In genomic region chr2:26910994-26911765, GRCm38 (mm10) we compare ENCODE assay signal across 8 mouse cellular contexts. TPM values are rescaled to one million over a fixed set of nuclear protein-coding genes. Genes with fewer than 3 reads are reported as not detected.
DNase-seq lines count a peak whose midpoint lies in the region; ATAC-seq and TF ChIP-seq lines count a peak whose summit lies in the region.

No protein-coding gene starts in this region.

- peak; percentile 62 for ATAC-seq in heart, postnatal 0 days (ENCODE audit: insufficient read depth, low read depth)
- peak; percentile 15; the same call in 1 of the 2 replicates for ATAC-seq in limb, embryonic 15.5 days (ENCODE audit: insufficient number of reproducible peaks, low FRiP score, low TSS enrichment, low read depth)
- peak; percentile 63 for ATAC-seq in midbrain, embryonic 14.5 days (ENCODE audit: low FRiP score, low TSS enrichment)

- no peak for DNase-seq in heart, embryonic 10.5 days (ENCODE audit: low spot score)
- DNase-seq in heart, adult 18-20 months = no peak
- peak; percentile 66 for DNase-seq in ES-CJ7 (ENCODE audit: low read depth, low spot score)
- peak; percentile 60 for DNase-seq in heart, postnatal 0 days (ENCODE audit: low spot score)
- DNase-seq in midbrain, embryonic 14.5 days = peak; percentile 86
- peak; percentile 73 for DNase-seq in thymus, postnatal 0 days (ENCODE audit: low spot score)

- H3K4me2 ChIP-seq in heart, postnatal 0 days (ENCODE audit: low read depth, low read length) = peak overlapping the region; percentile 97
- H3K4me2 ChIP-seq in limb, embryonic 15.5 days = peak overlapping the region; percentile 82
- H3K4me2 ChIP-seq in midbrain, embryonic 14.5 days (ENCODE audit: low read length) = peak overlapping the region; percentile 98

- TF ChIP-seq POLR2A in cortical plate, adult 2 months (IDR thresholded peaks at IDR 0.05; ENCODE audit: extremely low read depth, insufficient read depth, low read length) = peak; percentile 21; the same call in 1 of the 2 replicates

- H3K9me3 ChIP-seq in heart, embryonic 10.5 days = no peaks in the 10 kb centered on the region
- no peaks in the 10 kb centered on the region for H3K9me3 ChIP-seq in heart, postnatal 0 days (replicated peaks; ENCODE audit: control insufficient read depth, low read length)
- no peaks in the 10 kb centered on the region for H3K9me3 ChIP-seq in limb, embryonic 15.5 days
- no peaks in the 10 kb centered on the region for H3K9me3 ChIP-seq in midbrain, embryonic 14.5 days (ENCODE audit: control insufficient read depth, low read length)

- no peak for TF ChIP-seq CTCF in cortical plate, adult 2 months (IDR thresholded peaks at IDR 0.05; ENCODE audit: extremely low read depth, insufficient read depth, low read length)
- TF ChIP-seq CTCF in heart, postnatal 0 days (IDR thresholded peaks at IDR 0.05; ENCODE audit: low read depth) = no peak

- peaks cover 60% of the 10 kb centered on the region for H3K36me3 ChIP-seq in heart, embryonic 10.5 days
- H3K36me3 ChIP-seq in heart, postnatal 0 days (replicated peaks; ENCODE audit: control insufficient read depth, insufficient read depth, low read length) = peaks cover 48% of the 10 kb centered on the region
- peaks cover 59% of the 10 kb centered on the region for H3K36me3 ChIP-seq in limb, embryonic 15.5 days
- peaks cover 54% of the 10 kb centered on the region for H3K36me3 ChIP-seq in midbrain, embryonic 14.5 days (ENCODE audit: control insufficient read depth, insufficient read depth, low read length)

- under 1% methylated on average over 37 of the region's 37 CpGs for WGBS in heart, embryonic 10.5 days
- WGBS in heart, postnatal 0 days = 2% methylated on average over 37 of the region's 37 CpGs
- WGBS in limb, embryonic 15.5 days = 0% methylated on average over 37 of the region's 37 CpGs
- 2% methylated on average over 36 of the region's 37 CpGs for WGBS in midbrain, embryonic 14.5 days

- peaks cover 44% of the 10 kb centered on the region for H3K4me1 ChIP-seq in heart, embryonic 10.5 days
- peaks cover 4% of the 10 kb centered on the region; the same call in 1 of the 2 replicates for H3K4me1 ChIP-seq in cortical plate, adult 2 months (ENCODE audit: control insufficient read depth, insufficient read depth, low read length)
- peaks cover 28% of the 10 kb centered on the region for H3K4me1 ChIP-seq in heart, postnatal 0 days (ENCODE audit: control insufficient read depth, insufficient read depth)
- peaks cover 41% of the 10 kb centered on the region for H3K4me1 ChIP-seq in limb, embryonic 15.5 days
- peaks cover 32% of the 10 kb centered on the region for H3K4me1 ChIP-seq in midbrain, embryonic 14.5 days (ENCODE audit: control insufficient read depth, insufficient read depth, low read length)

- no peak for TF ChIP-seq EP300 in heart, postnatal 0 days (IDR thresholded peaks at IDR 0.05; ENCODE audit: low read depth)

- peak overlapping the region; percentile 89 for H3K9ac ChIP-seq in heart, postnatal 0 days (replicated peaks; ENCODE audit: low read depth, low read length)
- peak overlapping the region; percentile 91 for H3K9ac ChIP-seq in limb, embryonic 15.5 days
- H3K9ac ChIP-seq in midbrain, embryonic 14.5 days (replicated peaks; ENCODE audit: low read length) = peak overlapping the region; percentile 92

- no peaks in the 10 kb centered on the region for H3K27me3 ChIP-seq in heart, embryonic 10.5 days (ENCODE audit: insufficient read depth, poor library complexity, severe bottlenecking)
- no peaks in the 10 kb centered on the region for H3K27me3 ChIP-seq in heart, postnatal 0 days (ENCODE audit: control insufficient read depth, insufficient read depth, low read length)
- H3K27me3 ChIP-seq in limb, embryonic 15.5 days = no peaks in the 10 kb centered on the region
- H3K27me3 ChIP-seq in midbrain, embryonic 14.5 days (ENCODE audit: control insufficient read depth, insufficient read depth, low read length) = no peaks in the 10 kb centered on the region

- H3K27ac ChIP-seq in heart, embryonic 10.5 days = peak overlapping the region; percentile 96
- H3K27ac ChIP-seq in cortical plate, adult 2 months (ENCODE audit: insufficient read depth, low read length) = peak overlapping the region; percentile 78
- H3K27ac ChIP-seq in heart, postnatal 0 days (ENCODE audit: low read depth) = peak overlapping the region; percentile 87
- H3K27ac ChIP-seq in limb, embryonic 15.5 days = peak overlapping the region; percentile 95
- H3K27ac ChIP-seq in midbrain, embryonic 14.5 days (replicated peaks; ENCODE audit: low read depth, low read length) = peak overlapping the region; percentile 90

- peak overlapping the region; percentile 88 for H3K4me3 ChIP-seq in heart, embryonic 10.5 days
- H3K4me3 ChIP-seq in cortical plate, adult 2 months (ENCODE audit: insufficient read depth, low read length) = peak overlapping the region; percentile 88
- H3K4me3 ChIP-seq in heart, postnatal 0 days (ENCODE audit: low read depth, low read length) = peak overlapping the region; percentile 68
- peak overlapping the region; percentile 77 for H3K4me3 ChIP-seq in limb, embryonic 15.5 days
- H3K4me3 ChIP-seq in midbrain, embryonic 14.5 days (replicated peaks; ENCODE audit: low read depth, low read length) = peak overlapping the region; percentile 78

RNA-seq across cellular contexts. Expression of gene Rpl7a, which starts 0.6 kb away (rescaled TPM):
- 425 and 513 TPM in 2 replicates for polyA plus RNA-seq in heart, embryonic 10.5 days (2016; fragmentation: Nextera tagmentation; extraction: Ambion mirVana)
- total RNA-seq in heart, adult 18-20 months (2021) = 100 to 1,000 TPM; 282 to 289 TPM
- polyA plus RNA-seq in cortical plate, adult 2 months (2012; rRNA removed) = 642 and 671 TPM in 2 replicates
- 1,073 and 1,113 TPM in 2 replicates for total RNA-seq in heart, postnatal 0 days (2014; rRNA removed; ENCODE audit: low replicate concordance)
- 340 and 347 TPM in 2 replicates for polyA plus RNA-seq in heart, postnatal 0 days (2015; fragmentation: Nextera tagmentation; extraction: Ambion mirVana)
- 544 and 594 TPM in 2 replicates for polyA plus RNA-seq in limb, embryonic 15.5 days (2015; fragmentation: Nextera tagmentation; extraction: Ambion mirVana)
- polyA plus RNA-seq in midbrain, embryonic 14.5 days (2014; fragmentation: Nextera tagmentation; extraction: Ambion mirVana) = 522 and 541 TPM in 2 replicates
- polyA plus RNA-seq in thymus, postnatal 0 days (2015; fragmentation: Nextera tagmentation; extraction: Ambion mirVana) = 763 and 778 TPM in 2 replicates

RNA-seq across cellular contexts. Expression of gene Med22, which starts 0.7 kb away (rescaled TPM):
- 40.7 and 55.0 TPM in 2 replicates for polyA plus RNA-seq in heart, embryonic 10.5 days (2016; fragmentation: Nextera tagmentation; extraction: Ambion mirVana)
- 10 to 100 TPM; 24.7 to 25.6 TPM for total RNA-seq in heart, adult 18-20 months (2021)
- polyA plus RNA-seq in cortical plate, adult 2 months (2012; rRNA removed) = 44.1 and 47.4 TPM in 2 replicates
- 35.2 and 55.0 TPM in 2 replicates for total RNA-seq in heart, postnatal 0 days (2014; rRNA removed; ENCODE audit: low replicate concordance)
- 38.0 and 38.4 TPM in 2 replicates for polyA plus RNA-seq in heart, postnatal 0 days (2015; fragmentation: Nextera tagmentation; extraction: Ambion mirVana)
- 48.3 and 59.8 TPM in 2 replicates for polyA plus RNA-seq in limb, embryonic 15.5 days (2015; fragmentation: Nextera tagmentation; extraction: Ambion mirVana)
- 135 and 139 TPM in 2 replicates for polyA plus RNA-seq in midbrain, embryonic 14.5 days (2014; fragmentation: Nextera tagmentation; extraction: Ambion mirVana)
- polyA plus RNA-seq in thymus, postnatal 0 days (2015; fragmentation: Nextera tagmentation; extraction: Ambion mirVana) = 28.5 and 30.7 TPM in 2 replicates

RNA-seq across cellular contexts. Expression of gene Surf2, which starts 5.0 kb away (rescaled TPM):
- 39.9 and 45.7 TPM in 2 replicates for polyA plus RNA-seq in heart, embryonic 10.5 days (2016; fragmentation: Nextera tagmentation; extraction: Ambion mirVana)
- 10 to 100 TPM; 12.8 to 15.3 TPM for total RNA-seq in heart, adult 18-20 months (2021)
- polyA plus RNA-seq in cortical plate, adult 2 months (2012; rRNA removed) = 56.9 and 59.0 TPM in 2 replicates
- 5.4 and 9.7 TPM in 2 replicates for total RNA-seq in heart, postnatal 0 days (2014; rRNA removed; ENCODE audit: low replicate concordance)
- 26.8 and 29.0 TPM in 2 replicates for polyA plus RNA-seq in heart, postnatal 0 days (2015; fragmentation: Nextera tagmentation; extraction: Ambion mirVana)
- polyA plus RNA-seq in limb, embryonic 15.5 days (2015; fragmentation: Nextera tagmentation; extraction: Ambion mirVana) = 32.4 and 41.0 TPM in 2 replicates
- 48.7 and 59.9 TPM in 2 replicates for polyA plus RNA-seq in midbrain, embryonic 14.5 days (2014; fragmentation: Nextera tagmentation; extraction: Ambion mirVana)
- 46.7 and 48.3 TPM in 2 replicates for polyA plus RNA-seq in thymus, postnatal 0 days (2015; fragmentation: Nextera tagmentation; extraction: Ambion mirVana)

RNA-seq across cellular contexts. Expression of gene Surf1, which starts 5.2 kb away (rescaled TPM):
- 40.9 and 45.6 TPM in 2 replicates for polyA plus RNA-seq in heart, embryonic 10.5 days (2016; fragmentation: Nextera tagmentation; extraction: Ambion mirVana)
- total RNA-seq in heart, adult 18-20 months (2021) = 10 to 100 TPM; 61.3 to 61.6 TPM
- polyA plus RNA-seq in cortical plate, adult 2 months (2012; rRNA removed) = 136 and 138 TPM in 2 replicates
- 32.9 and 42.7 TPM in 2 replicates for total RNA-seq in heart, postnatal 0 days (2014; rRNA removed; ENCODE audit: low replicate concordance)
- polyA plus RNA-seq in heart, postnatal 0 days (2015; fragmentation: Nextera tagmentation; extraction: Ambion mirVana) = 41.4 and 44.3 TPM in 2 replicates
- polyA plus RNA-seq in limb, embryonic 15.5 days (2015; fragmentation: Nextera tagmentation; extraction: Ambion mirVana) = 58.0 and 61.3 TPM in 2 replicates
- 69.4 and 91.4 TPM in 2 replicates for polyA plus RNA-seq in midbrain, embryonic 14.5 days (2014; fragmentation: Nextera tagmentation; extraction: Ambion mirVana)
- 76.9 and 78.2 TPM in 2 replicates for polyA plus RNA-seq in thymus, postnatal 0 days (2015; fragmentation: Nextera tagmentation; extraction: Ambion mirVana)

RNA-seq across cellular contexts. Expression of gene Surf6, which starts 8.5 kb away (rescaled TPM):
- 18.7 and 24.2 TPM in 2 replicates for polyA plus RNA-seq in heart, embryonic 10.5 days (2016; fragmentation: Nextera tagmentation; extraction: Ambion mirVana)
- 10 to 100 TPM; 11.7 to 14.2 TPM for total RNA-seq in heart, adult 18-20 months (2021)
- 18.7 and 19.1 TPM in 2 replicates for polyA plus RNA-seq in cortical plate, adult 2 months (2012; rRNA removed)
- total RNA-seq in heart, postnatal 0 days (2014; rRNA removed; ENCODE audit: low replicate concordance) = 6.0 and 7.3 TPM in 2 replicates
- 9.8 and 10.5 TPM in 2 replicates for polyA plus RNA-seq in heart, postnatal 0 days (2015; fragmentation: Nextera tagmentation; extraction: Ambion mirVana)
- polyA plus RNA-seq in limb, embryonic 15.5 days (2015; fragmentation: Nextera tagmentation; extraction: Ambion mirVana) = 26.2 and 27.2 TPM in 2 replicates
- 16.6 and 20.4 TPM in 2 replicates for polyA plus RNA-seq in midbrain, embryonic 14.5 days (2014; fragmentation: Nextera tagmentation; extraction: Ambion mirVana)
- 31.4 and 31.6 TPM in 2 replicates for polyA plus RNA-seq in thymus, postnatal 0 days (2015; fragmentation: Nextera tagmentation; extraction: Ambion mirVana)

Comparison
In these comparisons a context has a peak if more than half of its experiments do, and no peak if none do; other contexts are left out.
1. DNase-seq: peak in ES-CJ7 (single experiment), heart, postnatal 0 days (single experiment), midbrain, embryonic 14.5 days (single experiment) and thymus, postnatal 0 days (single experiment); none in heart, embryonic 10.5 days (single experiment) and heart, adult 18-20 months (0 of 2).
2. Peak in every context shown above with its lines, with median percentiles within 50 percentile points of each other: H3K27ac ChIP-seq, H3K4me3 ChIP-seq, ATAC-seq, H3K4me2 ChIP-seq and H3K9ac ChIP-seq.